Mouse (Mus musculus): Measurements from ENCODE around the gene 4930412O13Rik. TPM values are rescaled to one million over a fixed set of nuclear protein-coding genes. Genes with fewer than 3 reads are reported as not detected.

4930412O13Rik gene
- polyA plus RNA-seq, 1 experiment: 23.2 TPM

DNA sequence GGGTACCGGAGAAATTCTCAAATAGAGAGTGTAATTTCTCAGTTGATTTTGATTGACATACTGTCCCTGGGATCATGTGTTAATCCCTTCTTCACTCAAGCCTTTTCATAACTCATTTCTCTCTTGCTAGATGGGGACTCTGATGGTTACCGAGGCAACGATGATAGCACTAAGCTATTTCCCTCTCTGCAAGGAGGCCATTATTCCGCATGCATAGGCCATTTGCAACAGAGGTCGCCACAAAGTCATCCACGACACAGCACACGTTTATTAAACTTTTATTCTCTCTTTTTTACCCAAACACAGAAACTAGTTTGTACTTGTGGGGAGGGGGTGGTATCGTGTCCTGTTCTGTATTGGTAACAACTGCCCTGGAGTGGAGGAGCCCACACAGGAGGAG lies 16.8 kb downstream of the 4930412O13Rik start:
- DNase-seq (ENCODE audit: low spot score): no peak

DNA sequence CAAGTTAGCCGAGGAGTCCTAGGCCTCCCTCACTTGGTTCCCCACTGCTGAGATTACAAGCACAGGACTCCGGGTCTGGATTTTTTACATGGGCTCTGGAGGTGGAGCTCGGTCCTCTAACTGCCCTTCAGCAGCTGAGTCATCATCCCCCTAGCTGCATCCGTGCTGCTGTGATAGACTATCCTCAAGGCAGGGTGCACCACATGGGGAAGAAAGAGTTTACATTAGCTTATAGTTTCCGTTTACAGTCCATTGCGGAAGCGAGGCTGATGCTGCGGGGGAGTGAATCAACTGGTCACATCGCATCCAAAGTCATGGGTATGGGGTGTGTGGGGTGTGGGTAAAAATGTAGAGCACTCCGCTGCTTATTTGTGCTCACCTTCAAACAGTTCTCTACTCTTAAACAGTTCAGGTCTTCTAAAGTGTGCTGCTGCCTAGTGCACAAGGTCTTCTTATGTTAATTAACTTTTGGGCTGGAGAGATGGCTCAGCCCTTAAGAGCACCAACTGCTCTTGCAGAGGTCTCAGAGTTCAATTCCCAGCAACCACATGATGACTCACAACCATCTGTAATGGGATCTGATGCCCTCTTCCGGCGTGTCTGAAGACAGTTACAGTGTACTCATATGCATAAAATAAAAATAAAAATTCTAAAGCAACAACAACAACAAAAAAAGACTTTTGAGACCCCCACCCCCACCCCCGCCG lies 23.0 kb downstream of the 4930412O13Rik start:
- no peak for DNase-seq (ENCODE audit: low spot score)

- no peak for DNase-seq (ENCODE audit: low spot score)
Observed at GRCm38 (mm10) chr2:9905995-9906394, 24.9 kb downstream of the 4930412O13Rik start.

DNA sequence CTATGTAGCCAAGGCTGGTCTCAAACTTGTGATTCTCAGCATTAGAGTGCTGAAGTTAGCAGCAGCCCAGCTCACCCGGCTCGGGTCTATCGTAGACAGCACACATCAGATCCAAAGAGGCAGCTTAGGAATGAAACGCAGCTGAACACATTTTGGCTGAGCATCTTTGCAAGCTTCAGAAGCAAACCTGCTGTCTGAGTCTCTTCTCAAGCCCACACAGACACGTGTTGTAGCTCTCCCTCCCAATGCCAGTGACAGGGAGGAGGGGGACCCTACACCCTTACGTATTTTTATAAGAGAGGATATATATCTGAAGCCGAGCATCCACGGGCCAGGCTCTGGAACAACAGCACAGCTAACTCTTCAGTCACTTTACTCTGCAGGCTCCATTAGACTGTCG lies 36.5 kb downstream of the 4930412O13Rik start:
- no peak for DNase-seq (ENCODE audit: low spot score)

GRCm38 (mm10) chr2:9918691-9919471 lies 37.8 kb downstream of the 4930412O13Rik start:
- DNase-seq (ENCODE audit: low spot score): no peak

DNA sequence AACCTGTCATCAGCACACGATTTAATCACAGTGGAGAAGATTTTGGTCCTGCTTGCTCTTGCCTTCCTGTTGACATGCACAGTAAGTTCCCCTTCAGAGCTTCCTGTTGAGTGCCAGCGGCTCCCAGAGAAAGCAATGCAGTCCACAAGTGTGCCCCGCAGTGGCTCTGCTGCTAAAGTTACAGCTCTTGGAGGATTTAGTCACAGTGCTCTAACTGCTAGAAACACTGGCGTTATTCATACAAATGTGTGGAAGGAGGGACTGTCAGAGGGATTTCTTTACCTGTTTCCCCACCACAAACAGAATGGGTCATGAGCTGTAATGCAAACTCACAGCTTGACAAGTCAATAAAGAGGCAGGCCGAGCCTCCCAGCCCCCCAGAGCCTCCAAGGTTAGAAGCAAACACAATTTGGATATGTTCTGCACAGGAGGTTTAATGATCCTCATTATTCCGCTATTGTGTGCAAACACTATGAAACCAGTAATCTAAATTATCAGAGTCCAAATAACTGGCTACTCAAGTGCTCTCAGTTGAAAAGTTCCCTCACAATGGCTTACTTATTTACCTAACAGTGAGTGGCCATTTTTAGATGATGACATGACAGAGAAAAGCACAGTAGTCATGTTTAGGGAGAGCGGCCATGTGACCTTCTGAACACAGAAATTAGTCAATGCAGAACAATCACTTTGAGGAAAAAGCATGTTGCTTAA lies 45.3 kb downstream of the 4930412O13Rik start:
- DNase-seq (ENCODE audit: low spot score): no peak

DNA sequence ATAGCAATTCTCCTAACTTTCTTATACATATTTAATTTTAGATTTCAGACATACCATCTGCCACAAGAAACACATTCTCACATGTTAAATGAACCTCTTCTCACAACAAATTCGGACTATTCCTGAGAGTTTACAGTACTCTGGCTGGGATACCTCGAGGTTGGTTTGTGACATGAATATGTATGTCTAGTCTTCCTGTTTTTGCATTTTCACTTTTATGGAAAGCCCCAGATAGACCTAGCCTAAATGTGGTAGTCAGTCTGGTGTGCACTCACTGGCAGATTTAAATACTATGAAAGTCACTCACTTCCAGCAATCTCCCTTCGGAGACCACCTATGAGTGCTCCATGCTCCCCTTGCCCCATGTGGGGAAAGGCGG lies 45.8 kb downstream of the 4930412O13Rik start:
- DNase-seq (ENCODE audit: low spot score): no peak

Other genes starting within 250 kb of the 4930412O13Rik start
- 15.6 and 15.8 TPM in 2 replicates for gene 9230102O04Rik, start 8.3 kb downstream of the 4930412O13Rik start, polyA plus RNA-seq (2012; rRNA removed)
- 60.3 and 78.8 TPM in 2 replicates for gene Gata3, start 8.8 kb downstream of the 4930412O13Rik start, polyA plus RNA-seq (2012; rRNA removed)
- gene Taf3, start 167.3 kb downstream of the 4930412O13Rik start, polyA plus RNA-seq (2012; rRNA removed): 13.2 and 13.8 TPM in 2 replicates
- 350 and 383 TPM in 2 replicates for gene Atp5c1, start 199.3 kb downstream of the 4930412O13Rik start, polyA plus RNA-seq (2012; rRNA removed)
- 16.3 and 18.8 TPM in 2 replicates for gene Kin, start 199.3 kb downstream of the 4930412O13Rik start, polyA plus RNA-seq (2012; rRNA removed)

Data from urinary bladder, adult 2 months (tissue).